Comparison of ENCODE assay signal across 13 mouse cellular contexts in the genomic region with DNA sequence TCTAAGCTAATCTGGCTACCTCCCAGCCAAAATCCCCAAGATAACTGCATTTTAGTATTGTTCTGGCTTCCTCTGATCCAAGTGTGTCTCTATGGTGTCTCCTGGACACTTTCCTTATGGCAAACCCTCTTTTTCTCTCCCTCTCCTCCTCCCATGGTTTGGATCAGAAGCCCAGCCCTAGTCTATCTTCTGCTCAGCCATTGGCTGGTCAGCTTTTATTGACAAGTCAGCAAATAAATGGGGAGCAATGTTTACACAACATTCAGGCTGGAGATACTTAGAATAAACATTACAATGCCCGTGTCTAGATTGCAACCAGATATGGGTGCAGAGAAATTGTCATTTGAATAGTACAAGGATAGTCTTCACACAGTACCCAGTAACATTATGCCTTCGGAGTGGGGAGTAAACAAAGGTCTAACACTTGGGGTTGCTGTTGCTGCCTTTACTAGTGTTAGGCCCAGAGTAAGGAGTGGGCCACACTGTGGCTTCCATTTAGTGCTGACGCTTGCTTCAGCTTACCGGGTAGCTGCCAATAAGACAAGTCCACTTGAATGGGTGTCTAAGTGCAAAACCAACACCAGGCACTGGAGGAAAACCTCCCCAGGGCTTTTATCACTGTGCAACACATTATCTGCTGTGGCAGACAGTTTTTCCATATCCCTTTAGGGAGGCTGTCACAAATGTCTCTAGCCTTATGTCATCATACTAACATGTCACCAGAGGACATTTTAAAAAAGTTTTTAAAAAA. TPM values are rescaled to one million over a fixed set of nuclear protein-coding genes. Genes with fewer than 3 reads are reported as not detected.
A peak's percentile ranks its signal among the peaks of the same experiment; 100 is the strongest.
DNase-seq lines count a peak whose midpoint lies in the region; ATAC-seq and TF ChIP-seq lines count a peak whose summit lies in the region.
"Had no signal": no experiment of that assay in that cellular context is flagged by ENCODE, and none has a peak within 500 bp of the region (broad histone marks: within the 10 kb centered on the region; RNA-seq: fewer than 3 reads in every experiment).

No protein-coding gene starts in this region.

- no peaks in the 10 kb centered on the region for H3K9me3 ChIP-seq in megakaryocyte, embryonic 14.5 days
- no peaks in the 10 kb centered on the region for H3K9me3 ChIP-seq in liver, embryonic 14.5 days (ENCODE audit: control insufficient read depth, low read length)
- no peaks in the 10 kb centered on the region for H3K9me3 ChIP-seq in stomach, embryonic 15.5 days
- H3K9me3 ChIP-seq: forebrain, embryonic 12.5 days had no signal

- H3K9ac ChIP-seq in liver, embryonic 14.5 days (replicated peaks), result peak overlapping the region; percentile 33
- no peak overlapping the region for H3K9ac ChIP-seq in stomach, embryonic 15.5 days
- H3K9ac ChIP-seq: forebrain, embryonic 12.5 days had no signal

- peak overlapping the region; percentile 90 for H3K27ac ChIP-seq in liver, embryonic 14.5 days
- no peak overlapping the region; the same call in 1 of the 2 replicates for H3K27ac ChIP-seq in stomach, embryonic 15.5 days
- H3K27ac ChIP-seq: forebrain, embryonic 12.5 days had no signal

- DNase-seq in c-Kit-positive CD71-positive TER-119-negative erythroid progenitor cells, embryonic 14.5 days (ENCODE audit: low read depth), result peak; percentile 69
- DNase-seq in liver, embryonic 14.5 days (ENCODE audit: low read depth in 3 of 3, low spot score in 3 of 3), result peak; percentile 73 to 77 (median 73)
- no peak for DNase-seq in ovary, adult 18-20 months (ENCODE audit: low spot score)
- no peak for DNase-seq in urinary bladder, adult 2 months (ENCODE audit: low spot score)
- DNase-seq: adrenal gland, adult 8-10 months; cerebellum, postnatal 25 days; kidney, adult 8-10 months; layer of hippocampus, postnatal 36 days; thymus, postnatal 36 days had no signal

- peak; percentile 85 for TF ChIP-seq EP300 in liver, embryonic 14.5 days (IDR thresholded peaks at IDR 0.05; ENCODE audit: low read depth)

- H3K4me1 ChIP-seq in megakaryocyte, embryonic 14.5 days, result peaks cover 54% of the 10 kb centered on the region
- peaks cover 32 to 33% of the 10 kb centered on the region in 2 experiments for H3K4me1 ChIP-seq in liver, embryonic 14.5 days (replicated peaks; ENCODE audit: control insufficient read depth in 2 of 2, insufficient read depth in 2 of 2, low read length in 1 of 2)
- no peaks in the 10 kb centered on the region for H3K4me1 ChIP-seq in stomach, embryonic 15.5 days
- H3K4me1 ChIP-seq: forebrain, embryonic 12.5 days had no signal

- H3K4me3 ChIP-seq in megakaryocyte, embryonic 14.5 days (replicated peaks), result peak overlapping the region; percentile 47
- no peak overlapping the region for H3K4me3 ChIP-seq in liver, embryonic 14.5 days (ENCODE audit: insufficient read depth in 1 of 2, low read depth in 2 of 2, low read length in 2 of 2)
- H3K4me3 ChIP-seq in stomach, embryonic 15.5 days (replicated peaks), result no peak overlapping the region
- H3K4me3 ChIP-seq: forebrain, embryonic 12.5 days had no signal

- no peak for TF ChIP-seq CTCF in liver, embryonic 14.5 days (IDR thresholded peaks at IDR 0.05; ENCODE audit: low read depth)

- H3K36me3 ChIP-seq in megakaryocyte, embryonic 14.5 days (replicated peaks; ENCODE audit: low read length), result no peaks in the 10 kb centered on the region
- no peaks in the 10 kb centered on the region for H3K36me3 ChIP-seq in liver, embryonic 14.5 days (replicated peaks; ENCODE audit: control insufficient read depth, insufficient read depth, low read depth)
- no peaks in the 10 kb centered on the region for H3K36me3 ChIP-seq in stomach, embryonic 15.5 days
- H3K36me3 ChIP-seq: forebrain, embryonic 12.5 days had no signal

- no peaks in the 10 kb centered on the region for H3K27me3 ChIP-seq in megakaryocyte, embryonic 14.5 days (replicated peaks)
- no peaks in the 10 kb centered on the region for H3K27me3 ChIP-seq in liver, embryonic 14.5 days (ENCODE audit: control insufficient read depth, insufficient read depth, low read length)
- H3K27me3 ChIP-seq in stomach, embryonic 15.5 days (replicated peaks), result no peaks in the 10 kb centered on the region

- 21% methylated on average over 4 of the region's 4 CpGs for whole genome bisulfite sequencing in liver, embryonic 14.5 days (ENCODE audit: insufficient replicate concordance)
- WGBS in stomach, embryonic 15.5 days, result 25% methylated on average over 4 of the region's 4 CpGs

- ATAC-seq in megakaryocyte, adult 5-6 weeks (ENCODE audit: poor library complexity, severe bottlenecking), result no peak
- ATAC-seq in liver, embryonic 14.5 days (ENCODE audit: insufficient read depth), result peak; percentile 91
- peak; percentile 84 for ATAC-seq in stomach, embryonic 15.5 days (ENCODE audit: insufficient read depth, low FRiP score, low read depth)

- peak overlapping the region; percentile 55 for H3K4me2 ChIP-seq in liver, embryonic 14.5 days (ENCODE audit: low read depth)
- H3K4me2 ChIP-seq in stomach, embryonic 15.5 days, result no peak overlapping the region
- H3K4me2 ChIP-seq: forebrain, embryonic 12.5 days had no signal

RNA-seq across cellular contexts. Expression of gene Pla2g16, which starts 5.5 kb away (rescaled TPM):
- polyA plus RNA-seq in megakaryocyte, embryonic 14.5 days (2012; ENCODE audit: insufficient read depth, low replicate concordance), result 2.8 and 11.1 TPM in 2 replicates
- 4.7 and 4.9 TPM in 2 replicates for total RNA-seq in megakaryocyte, adult 5-6 weeks (2015)
- 4.8 and 5.1 TPM in 2 replicates for total RNA-seq in megakaryocyte, adult 5-6 weeks (2017)
- polyA plus RNA-seq in liver, embryonic 14.5 days (2012; rRNA removed), result 12.4 and 22.5 TPM in 2 replicates
- 30.5 and 36.5 TPM in 2 replicates for polyA plus RNA-seq in liver, embryonic 14.5 days (2014; fragmentation: Nextera tagmentation; extraction: Ambion mirVana)
- 10.7 and 13.2 TPM in 2 replicates for polyA plus RNA-seq in stomach, embryonic 15.5 days (2015; fragmentation: Nextera tagmentation; extraction: Ambion mirVana)
- polyA plus RNA-seq in urinary bladder, adult 2 months (2012; rRNA removed), result 41.3 and 43.5 TPM in 2 replicates

RNA-seq across cellular contexts. Expression of gene Lgals12, which starts 55.3 kb away (rescaled TPM):
- not detected in 2 replicates for polyA plus RNA-seq in megakaryocyte, embryonic 14.5 days (2012; ENCODE audit: insufficient read depth, low replicate concordance)
- total RNA-seq in megakaryocyte, adult 5-6 weeks (2015), result not detected in 2 replicates
- total RNA-seq in megakaryocyte, adult 5-6 weeks (2017), result not detected in 2 replicates
- polyA plus RNA-seq in liver, embryonic 14.5 days (2012; rRNA removed), result 0.01 TPM in 1 of 2 replicates, not detected in the other
- not detected in 2 replicates for polyA plus RNA-seq in liver, embryonic 14.5 days (2014; fragmentation: Nextera tagmentation; extraction: Ambion mirVana)
- polyA plus RNA-seq in stomach, embryonic 15.5 days (2015; fragmentation: Nextera tagmentation; extraction: Ambion mirVana), result 2.3 and 3.5 TPM in 2 replicates
- 2.0 and 3.5 TPM in 2 replicates for polyA plus RNA-seq in urinary bladder, adult 2 months (2012; rRNA removed)

RNA-seq across cellular contexts. Expression of gene Atl3, which starts 57.9 kb away (rescaled TPM):
- 0.28 and 1.6 TPM in 2 replicates for polyA plus RNA-seq in megakaryocyte, embryonic 14.5 days (2012; ENCODE audit: insufficient read depth, low replicate concordance)
- 31.3 and 34.7 TPM in 2 replicates for total RNA-seq in megakaryocyte, adult 5-6 weeks (2015)
- 42.8 and 45.8 TPM in 2 replicates for total RNA-seq in megakaryocyte, adult 5-6 weeks (2017)
- 5.2 and 7.3 TPM in 2 replicates for polyA plus RNA-seq in liver, embryonic 14.5 days (2012; rRNA removed)
- polyA plus RNA-seq in liver, embryonic 14.5 days (2014; fragmentation: Nextera tagmentation; extraction: Ambion mirVana), result 6.7 and 7.5 TPM in 2 replicates
- polyA plus RNA-seq in stomach, embryonic 15.5 days (2015; fragmentation: Nextera tagmentation; extraction: Ambion mirVana), result 17.1 and 17.4 TPM in 2 replicates
- polyA plus RNA-seq in urinary bladder, adult 2 months (2012; rRNA removed), result 53.8 and 65.3 TPM in 2 replicates

Comparison
In these comparisons a context has a peak if more than half of its experiments do, and no peak if none do; other contexts are left out.
1. DNase-seq: peak in c-Kit-positive CD71-positive TER-119-negative erythroid progenitor cells, embryonic 14.5 days (single experiment) and liver, embryonic 14.5 days (3 of 3); none in ovary, adult 18-20 months (single experiment) and urinary bladder, adult 2 months (single experiment).